Mouse (Mus musculus) T-cell, adult 2 months (primary cell): ENCODE data around the gene Tmem200a.
"Not testable (repeated sequence)": the region's sequence is repeated elsewhere in the genome, so short reads cannot be mapped to it uniquely, and the experiment has no call there.

Experiments
- DNase-seq: peaks from one replicate; pipeline ENCODE4 v3.0.0; 2022; ENCODE audit warnings: low spot score

The Tmem200a gene

DNA sequence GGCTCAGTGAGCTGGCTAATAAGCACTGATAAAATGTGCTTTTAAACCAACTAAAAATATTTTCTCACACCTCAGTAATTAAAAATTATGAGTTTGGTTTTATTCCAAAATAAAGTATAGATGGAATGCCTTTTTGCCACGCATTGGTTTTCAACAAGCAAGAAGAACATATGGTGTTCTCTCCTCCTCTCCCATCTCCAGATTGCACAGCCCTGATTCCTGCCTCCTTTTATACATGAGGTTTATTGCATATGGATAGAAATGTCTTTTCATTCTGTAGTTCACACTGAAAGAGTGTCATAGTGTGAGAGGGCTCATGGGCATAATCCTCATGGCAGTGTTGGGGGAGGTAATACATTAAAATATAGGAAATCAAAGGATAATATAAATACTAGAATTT lies 96.2 kb downstream of the Tmem200a start:
- no peak for DNase-seq

DNA sequence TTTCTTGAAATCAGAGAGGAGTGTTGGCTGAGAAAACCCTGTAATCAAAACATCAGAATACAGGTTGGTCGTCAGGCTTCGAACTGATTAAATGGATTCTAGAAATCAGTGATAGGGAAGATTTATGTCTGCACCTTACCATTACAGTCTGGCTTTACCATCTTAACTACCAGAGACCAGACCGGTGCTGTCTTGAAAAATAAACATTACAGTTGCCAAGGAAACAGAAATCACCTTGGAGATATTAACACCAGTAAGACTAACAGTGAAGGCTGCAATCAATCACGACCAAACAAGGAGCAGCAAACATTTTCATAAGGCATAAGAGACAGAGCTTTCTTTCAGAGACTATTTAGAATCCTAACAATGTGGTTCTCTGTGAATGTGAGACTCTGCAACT lies 116.0 kb downstream of the Tmem200a start:
- DNase-seq: no peak

DNA sequence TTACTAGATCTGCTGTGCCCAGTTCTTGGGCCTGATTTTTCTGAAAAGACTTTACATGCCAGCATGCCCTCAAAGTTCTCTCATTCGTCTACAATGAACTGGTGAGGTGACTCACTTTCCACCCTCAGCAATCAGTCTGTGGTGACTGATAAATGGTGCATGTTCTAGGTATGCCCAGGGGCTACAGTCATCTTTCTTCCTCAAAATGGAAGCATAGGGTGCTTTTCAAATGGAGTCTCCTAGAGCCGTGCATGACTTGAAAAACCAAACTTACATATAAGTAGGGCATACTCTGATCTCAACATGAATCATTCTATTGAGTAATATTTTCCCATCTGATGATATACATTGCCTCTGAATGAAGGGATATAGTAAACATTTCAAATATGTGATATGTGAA lies 117.8 kb downstream of the Tmem200a start:
- no peak for DNase-seq

- DNase-seq: no peak
Observed at GRCm38 (mm10) chr10:25958762-25959753, 119.8 kb downstream of the Tmem200a start.

- DNase-seq: no peak
Observed at GRCm38 (mm10) chr10:25954641-25955228, 124.1 kb downstream of the Tmem200a start.

GRCm38 (mm10) chr10:25952838-25953237 lies 126.0 kb downstream of the Tmem200a start:
- DNase-seq: no peak

DNA sequence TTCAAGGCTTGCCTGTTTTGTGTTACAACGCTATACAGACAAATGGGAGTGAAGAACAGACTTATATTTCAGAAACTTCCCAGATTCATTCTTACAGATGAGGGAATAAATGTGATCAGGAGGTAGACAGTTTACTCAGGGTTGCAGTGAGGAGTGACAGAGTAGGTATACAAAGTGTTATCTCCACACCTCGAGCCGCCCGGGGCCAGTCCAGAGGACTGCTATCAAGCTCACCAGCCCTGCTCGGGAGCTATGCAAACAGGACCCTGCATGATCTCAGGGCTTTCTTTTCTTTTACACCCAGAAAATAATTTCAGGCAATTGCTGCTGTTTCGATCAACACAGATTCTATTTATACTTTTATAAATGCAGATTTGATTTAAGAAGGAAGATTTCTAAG lies 126.7 kb downstream of the Tmem200a start:
- DNase-seq: no peak

DNA sequence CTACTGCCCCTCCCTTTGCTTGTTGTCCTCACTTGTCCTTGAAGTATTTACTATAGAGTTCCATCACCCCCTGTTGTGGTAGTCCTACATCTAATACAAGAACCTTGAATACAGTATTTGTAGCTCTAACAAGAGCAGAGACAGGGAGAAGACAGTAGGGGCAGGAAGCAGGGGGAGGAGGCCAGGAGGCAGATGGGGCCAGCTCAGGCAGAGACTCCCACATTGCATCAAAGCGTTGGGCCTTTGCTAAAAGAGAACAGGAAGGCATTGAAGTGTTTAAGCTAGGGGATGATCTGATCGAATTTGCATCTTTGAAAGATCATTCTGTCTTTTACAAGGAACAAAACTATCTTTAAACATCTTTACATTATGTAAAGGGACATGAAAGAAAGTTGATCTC lies 133.0 kb downstream of the Tmem200a start:
- DNase-seq: no peak

DNA sequence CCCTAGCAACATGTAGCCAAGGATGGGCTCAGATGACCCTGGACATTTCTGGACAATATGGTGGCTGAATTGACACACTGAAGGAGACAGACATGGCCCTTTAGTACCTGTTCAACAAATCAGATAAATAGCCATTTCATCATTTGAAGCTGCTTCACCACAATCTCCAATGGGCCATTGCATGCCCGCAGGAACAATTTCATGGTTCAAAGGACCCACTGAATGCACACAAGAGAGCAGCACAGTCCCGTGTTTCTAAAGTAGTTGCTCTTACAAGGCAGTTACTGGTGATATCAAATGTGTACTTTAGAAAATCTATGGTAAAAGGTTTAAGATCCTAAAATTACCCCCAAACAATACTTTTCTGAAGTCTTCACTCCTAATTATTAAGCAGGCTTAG lies 134.2 kb downstream of the Tmem200a start:
- DNase-seq: no peak

DNA sequence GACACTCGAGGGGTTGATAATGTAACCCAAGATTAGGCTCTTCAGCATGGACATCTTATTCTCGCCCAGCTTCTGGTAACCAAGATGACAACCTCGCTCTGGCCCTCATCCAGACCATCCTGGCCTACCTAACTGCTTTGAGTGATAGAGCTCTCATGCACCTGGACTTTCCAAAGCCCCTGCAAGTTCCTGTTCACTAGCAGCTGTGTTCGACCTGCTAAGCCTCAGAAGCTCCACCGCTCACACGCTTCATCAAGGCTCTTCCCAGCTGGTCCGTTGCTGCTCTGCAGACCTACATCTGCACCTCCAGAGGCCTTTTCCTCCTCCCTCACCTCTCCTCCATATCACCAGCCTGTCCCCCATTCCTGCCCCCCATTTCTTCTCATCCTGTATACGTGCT lies 147.1 kb downstream of the Tmem200a start:
- no peak for DNase-seq

- DNase-seq: no peak
Observed at GRCm38 (mm10) chr10:25929401-25930150, 149.3 kb downstream of the Tmem200a start.

GRCm38 (mm10) chr10:25928861-25929368 lies 149.9 kb downstream of the Tmem200a start:
- no peak for DNase-seq

DNA sequence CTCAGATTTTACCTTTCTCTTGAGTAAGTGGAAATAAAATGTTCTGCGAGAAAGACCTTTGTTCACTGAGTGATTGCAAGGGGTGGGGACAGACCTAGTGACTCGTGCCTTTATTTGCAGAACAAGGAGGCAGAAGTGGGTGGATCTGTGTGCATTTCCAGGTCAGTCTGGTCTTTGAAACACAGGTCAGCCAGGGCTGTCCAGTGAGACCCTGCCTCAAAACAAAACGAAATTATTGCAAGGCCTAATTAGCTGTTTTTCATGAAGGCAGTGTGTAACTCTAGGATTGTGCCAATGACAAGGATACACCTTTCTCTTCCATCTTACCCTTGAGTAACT lies 150.4 kb downstream of the Tmem200a start:
- no peak for DNase-seq

DNA sequence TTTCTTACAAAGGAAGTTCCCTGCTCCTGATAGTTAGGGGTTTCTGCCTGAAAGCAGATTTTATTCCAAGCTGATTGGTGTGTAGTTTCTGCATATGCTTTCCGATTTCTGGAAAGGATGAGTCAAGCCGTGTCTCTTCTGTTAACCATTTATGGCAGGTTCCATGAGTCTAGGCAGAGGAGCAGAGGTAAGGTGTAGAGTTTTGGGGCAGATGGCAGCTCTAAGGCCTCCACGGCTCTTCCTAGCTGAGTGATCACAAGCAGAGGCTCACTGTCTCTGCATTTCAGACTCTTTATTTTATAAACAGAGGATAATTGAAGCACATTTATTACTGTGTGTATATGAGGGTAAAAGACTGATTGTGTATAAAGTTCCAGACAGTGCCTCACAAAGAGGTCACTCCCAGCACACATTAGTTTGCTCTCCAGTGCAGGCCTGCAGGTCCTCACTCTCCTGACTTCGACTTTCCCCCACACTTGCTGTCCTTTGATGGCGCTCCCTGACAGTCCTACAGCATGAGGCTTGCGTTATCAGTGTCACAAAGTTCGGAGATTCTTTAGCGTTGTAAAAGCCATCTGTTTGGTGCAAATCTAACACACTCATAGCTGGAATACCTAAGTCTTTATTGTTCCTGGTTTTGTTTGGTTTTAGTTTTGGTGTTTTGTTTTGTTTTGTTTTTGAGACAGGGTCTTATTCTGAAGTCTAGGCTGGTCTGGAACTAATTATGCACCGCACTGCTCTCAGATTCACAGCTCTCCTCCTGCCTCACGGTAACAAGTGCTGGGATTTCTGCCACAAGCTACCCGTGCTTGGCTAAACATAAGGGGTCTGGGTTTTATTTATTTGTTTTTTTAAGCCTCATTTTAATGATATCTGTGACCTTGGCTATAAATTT lies 151.1 kb downstream of the Tmem200a start:
- DNase-seq: no peak

GRCm38 (mm10) chr10:25920640-25921278 lies 158.1 kb downstream of the Tmem200a start:
- no peak for DNase-seq

GRCm38 (mm10) chr10:25918103-25918502 lies 160.7 kb downstream of the Tmem200a start:
- DNase-seq: no peak

DNA sequence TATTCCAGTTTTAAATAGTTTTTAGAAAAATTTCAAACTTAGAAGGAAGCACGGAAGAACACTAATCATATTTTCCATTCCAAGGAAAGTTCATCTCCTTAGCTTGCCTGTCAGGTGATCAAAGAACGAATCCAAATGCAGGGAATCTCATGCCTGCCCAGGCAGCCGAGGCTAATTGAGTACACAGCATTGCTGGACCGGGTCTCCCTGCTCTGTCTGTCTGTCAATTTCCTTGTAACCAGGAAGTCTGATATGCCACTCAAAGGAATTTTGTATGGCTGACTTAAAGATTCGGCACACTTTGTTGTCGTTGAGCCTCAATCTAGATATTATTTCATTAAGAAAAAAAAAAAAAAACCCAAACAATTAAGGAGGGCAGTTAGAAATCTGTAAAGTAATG lies 168.6 kb downstream of the Tmem200a start:
- DNase-seq: no peak

GRCm38 (mm10) chr10:25908027-25909012 lies 170.5 kb downstream of the Tmem200a start:
- DNase-seq: no peak

DNA sequence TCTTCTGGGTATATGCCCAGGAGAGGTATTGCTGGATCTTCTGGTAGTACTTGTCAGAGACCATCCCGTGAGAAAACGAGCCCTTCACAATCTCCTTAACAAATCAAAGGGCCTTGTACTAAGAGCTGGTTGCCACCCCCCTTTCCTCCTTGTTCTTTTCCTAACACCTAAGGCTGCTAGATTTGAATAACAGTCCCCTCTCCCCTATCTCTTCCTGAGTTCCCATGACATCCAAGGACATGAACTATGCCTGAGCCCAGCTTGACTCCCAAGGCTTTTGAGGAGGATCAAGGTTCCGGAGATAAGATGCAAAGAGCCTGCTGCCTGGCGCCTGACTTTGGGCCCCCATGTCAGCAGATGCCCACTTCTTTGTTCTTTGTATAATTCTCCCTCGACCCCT lies 184.7 kb downstream of the Tmem200a start:
- DNase-seq: not testable (repeated sequence)

DNA sequence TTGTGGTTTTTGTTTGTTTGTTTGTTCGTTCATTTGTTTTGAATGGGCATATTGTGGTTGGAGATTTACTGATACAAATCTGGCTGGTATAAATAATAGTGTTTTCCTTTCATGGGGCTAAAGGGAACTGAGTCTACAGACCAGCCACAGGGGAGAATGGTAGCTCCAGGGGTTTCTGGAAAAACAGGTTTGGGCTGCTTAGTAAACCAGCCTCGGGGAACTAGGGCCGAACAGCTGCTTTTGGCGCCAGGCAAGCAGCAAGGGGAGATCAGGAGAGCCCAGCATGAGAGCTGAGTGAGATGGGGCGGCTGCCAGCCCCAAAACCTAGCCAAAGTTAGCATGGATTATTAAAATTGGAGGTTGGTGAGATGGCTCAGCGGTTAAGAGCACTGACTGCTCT lies 191.6 kb downstream of the Tmem200a start:
- no peak for DNase-seq
